Mouse (Mus musculus): ENCODE measurements around the gene Cap2.

Gene Cap2

GRCm38 (mm10) chr13:46501800-46502389, at the start of gene Cap2:
Cap2 (plus strand) TSS chr13:46501848.
- in situ Hi-C loops (cut with MboI) = no loop called here

- in situ Hi-C loops (cut with MboI) = no loop called here
Measured at GRCm38 (mm10) chr13:46459546-46459945, 42.1 kb upstream of the Cap2 start.

- in situ Hi-C loops (cut with MboI) = no loop called here
Measured at GRCm38 (mm10) chr13:46462280-46462679, 39.4 kb upstream of the Cap2 start.

GRCm38 (mm10) chr13:46463764-46464163, 37.9 kb upstream of the Cap2 start:
- in situ Hi-C loops (cut with MboI) = no loop called here

DNA sequence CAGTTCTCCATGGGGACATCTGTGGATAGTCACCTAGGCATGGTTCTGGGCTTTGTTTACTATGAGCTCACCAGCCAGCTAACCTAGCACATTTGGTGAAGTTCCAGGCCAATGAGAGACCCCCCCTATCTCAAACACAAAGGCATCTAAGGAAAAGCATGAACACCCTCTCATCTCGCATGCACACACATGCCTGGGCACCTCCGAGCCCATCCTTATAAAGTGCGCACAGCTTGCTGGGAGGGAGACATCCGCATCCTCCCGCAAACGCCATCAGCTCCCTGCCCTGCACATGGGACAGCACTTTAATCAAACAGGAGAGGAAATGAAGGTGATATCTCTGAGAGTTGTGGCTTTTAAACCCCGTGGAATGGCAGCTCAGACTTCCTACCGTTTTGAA, 33.4 kb upstream of the Cap2 start:
- in situ Hi-C loops (cut with MboI) = no loop called here

- in situ Hi-C loops (cut with MboI) = no loop called here
Measured at GRCm38 (mm10) chr13:46469536-46469935, 32.1 kb upstream of the Cap2 start.

GRCm38 (mm10) chr13:46481271-46481670, 20.4 kb upstream of the Cap2 start:
- in situ Hi-C loops (cut with MboI) = no loop called here

DNA sequence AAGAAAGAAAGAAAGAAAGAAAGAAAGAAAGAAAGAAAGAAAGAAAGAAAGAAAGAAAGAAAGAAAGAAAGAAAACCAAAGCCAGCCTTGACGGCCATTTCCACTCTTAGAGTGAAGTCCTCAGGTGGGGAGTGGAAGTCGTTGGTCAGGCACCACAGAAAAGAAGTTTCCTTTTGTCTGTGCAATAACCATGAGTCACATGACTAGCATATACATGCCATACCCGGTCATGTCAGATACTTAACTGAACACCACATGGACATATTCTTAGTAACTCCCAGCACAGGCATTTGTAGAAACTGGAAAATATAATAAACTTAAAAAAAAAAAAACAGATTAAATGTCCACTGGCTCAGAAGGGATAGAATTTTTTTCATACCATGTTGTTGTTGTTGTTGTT, 16.0 kb upstream of the Cap2 start:
- in situ Hi-C loops (cut with MboI) = no loop called here

DNA sequence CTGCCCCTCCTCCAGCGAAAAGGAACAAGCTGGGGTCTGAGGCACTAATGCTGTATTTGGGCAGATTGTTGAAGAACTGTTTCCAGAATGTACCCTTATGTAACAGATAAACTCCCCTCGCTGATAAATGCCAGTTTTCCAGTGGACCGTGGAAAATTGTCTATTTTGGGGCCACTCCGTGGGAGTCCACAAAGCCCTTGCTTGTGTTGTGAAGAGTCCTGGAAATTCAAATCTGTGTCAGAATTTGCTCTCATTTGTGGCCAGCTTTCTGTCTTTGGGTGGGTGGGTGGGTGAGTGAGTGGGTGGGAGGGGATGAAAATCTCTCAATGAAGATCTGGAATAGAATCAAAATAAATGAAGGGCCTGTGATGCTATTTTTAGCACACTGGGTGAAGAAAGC, 13.5 kb upstream of the Cap2 start:
- in situ Hi-C loops (cut with MboI) = no loop called here

- in situ Hi-C loops (cut with MboI) = no loop called here
Measured at GRCm38 (mm10) chr13:46490644-46491043, 11.0 kb upstream of the Cap2 start.

DNA sequence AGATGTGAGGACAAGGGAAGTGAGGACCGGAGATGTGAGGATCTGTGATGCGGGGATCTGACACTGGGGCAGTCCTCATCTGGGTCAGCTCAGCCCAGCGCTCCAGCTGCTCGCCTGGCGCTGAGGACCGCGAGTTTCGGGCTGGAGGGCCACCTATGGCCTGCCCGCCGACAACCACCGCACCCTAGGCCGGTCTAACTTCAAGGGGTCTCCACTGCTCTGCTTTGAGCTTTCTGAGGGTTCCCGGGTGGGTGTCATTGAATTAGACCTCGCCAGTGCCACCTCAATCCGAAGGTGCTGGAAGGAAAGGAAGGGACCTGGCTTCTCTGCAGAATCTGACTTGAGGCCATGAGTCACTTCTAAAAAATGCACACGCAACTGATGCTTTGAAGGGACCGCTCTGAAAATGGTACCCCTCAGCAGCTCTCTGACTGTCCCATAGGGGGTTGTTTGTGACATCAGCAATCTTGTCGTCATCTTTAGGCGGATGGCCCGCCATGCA, 793 bp downstream of the Cap2 start:
- in situ Hi-C loops (cut with MboI) = no loop called here

DNA sequence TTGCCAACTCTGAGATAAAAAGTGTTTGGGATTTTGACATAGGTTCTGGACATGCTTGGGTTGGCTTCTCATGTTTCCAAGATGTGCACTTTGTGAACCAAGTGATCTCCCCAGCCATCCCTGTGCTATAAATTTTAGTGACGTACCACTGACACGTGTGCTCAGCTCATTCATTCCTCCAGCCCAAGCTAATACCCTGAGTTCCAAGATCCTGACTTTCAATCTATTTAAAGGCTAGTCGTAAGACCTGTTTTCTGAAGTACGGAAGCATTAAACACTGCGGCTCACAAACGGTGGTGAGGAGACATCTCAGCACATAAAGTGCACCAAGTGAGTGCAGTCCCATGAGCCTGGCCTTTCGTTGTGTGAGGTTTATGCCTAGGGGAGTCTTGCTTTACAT, 6.3 kb downstream of the Cap2 start:
- in situ Hi-C loops (cut with MboI) = no loop called here

- in situ Hi-C loops (cut with MboI) = no loop called here
Measured at GRCm38 (mm10) chr13:46508823-46509222, 7.2 kb downstream of the Cap2 start.

GRCm38 (mm10) chr13:46510460-46510859, 8.8 kb downstream of the Cap2 start:
- in situ Hi-C loops (cut with MboI) = no loop called here

DNA sequence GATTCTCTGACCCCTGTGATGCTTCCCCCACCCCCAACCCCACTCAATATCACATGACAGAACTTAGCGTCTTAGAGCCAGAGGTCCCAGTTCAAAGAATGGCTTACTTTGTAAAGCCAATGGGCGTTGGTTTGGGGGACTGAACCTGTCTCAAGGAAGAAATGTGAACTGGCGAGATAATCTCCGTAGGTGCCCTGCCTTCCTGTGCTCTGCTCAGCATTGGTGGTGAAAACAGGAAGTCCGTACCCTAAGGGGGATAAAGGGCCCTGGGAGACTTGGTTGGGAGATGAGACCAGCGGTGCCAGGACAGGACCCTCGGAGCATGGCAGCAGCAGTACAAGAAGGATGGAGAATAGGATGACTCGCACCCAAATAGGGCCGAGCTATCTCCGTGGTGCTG, 12.8 kb downstream of the Cap2 start:
- in situ Hi-C loops (cut with MboI) = no loop called here

DNA sequence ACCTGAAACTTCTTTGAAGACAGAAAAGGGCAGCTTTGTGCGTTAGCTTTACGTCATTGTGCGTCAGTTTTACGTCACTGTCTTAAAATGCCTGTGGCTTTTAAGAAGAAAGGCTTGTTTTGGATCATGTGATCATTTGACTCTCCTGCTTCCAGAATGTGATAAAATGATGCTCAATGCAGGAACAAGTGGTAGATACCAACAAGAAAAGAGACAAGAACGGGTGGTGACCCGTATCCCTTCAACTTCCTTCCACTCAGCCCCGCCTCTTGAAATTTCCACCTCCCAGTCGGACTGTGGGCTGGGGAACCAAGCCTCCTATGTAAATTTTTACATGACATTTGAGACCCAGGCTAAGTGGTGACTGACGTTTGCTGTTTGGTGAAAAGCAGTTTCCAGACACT, 13.5 kb downstream of the Cap2 start:
- in situ Hi-C loops (cut with MboI) = no loop called here

DNA sequence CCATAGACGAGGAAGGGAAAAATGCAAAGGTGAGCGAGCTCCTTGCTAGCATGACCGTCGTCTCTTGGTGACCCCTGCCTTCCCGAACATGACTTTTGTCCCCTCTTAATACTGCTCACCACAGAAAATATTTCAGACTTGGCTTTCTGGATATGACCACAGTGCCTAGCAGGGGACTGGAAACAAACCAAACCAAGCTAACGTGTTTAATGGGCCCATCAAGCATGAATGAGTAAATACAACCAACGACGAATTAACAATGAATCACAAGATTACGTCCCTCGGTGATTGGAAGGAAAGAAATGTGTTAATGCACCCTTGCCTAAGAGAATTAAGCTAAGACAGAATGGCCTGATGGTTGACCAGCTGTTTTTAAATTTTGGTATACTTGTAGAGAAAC, 13.9 kb downstream of the Cap2 start:
- in situ Hi-C loops (cut with MboI) = no loop called here

DNA sequence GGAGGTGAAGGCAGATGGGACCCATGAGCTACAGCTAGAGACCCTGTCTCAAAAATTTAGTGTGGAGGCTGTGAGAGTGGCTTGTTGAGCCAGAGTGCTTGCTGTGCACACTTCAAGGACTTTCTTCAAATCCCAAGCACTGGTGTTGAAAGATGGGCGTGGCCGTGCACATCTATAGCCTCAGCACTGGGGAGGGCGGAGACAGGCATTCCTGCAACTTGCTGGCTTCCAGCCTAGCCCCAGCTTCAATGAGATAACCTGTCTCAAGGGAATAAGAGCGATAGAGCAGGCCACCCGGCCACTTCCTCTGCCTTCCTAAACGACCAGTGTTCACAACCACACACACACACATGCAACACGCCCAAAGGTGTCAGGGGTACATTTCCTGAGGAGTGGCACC, 14.5 kb downstream of the Cap2 start:
- in situ Hi-C loops (cut with MboI) = no loop called here

DNA sequence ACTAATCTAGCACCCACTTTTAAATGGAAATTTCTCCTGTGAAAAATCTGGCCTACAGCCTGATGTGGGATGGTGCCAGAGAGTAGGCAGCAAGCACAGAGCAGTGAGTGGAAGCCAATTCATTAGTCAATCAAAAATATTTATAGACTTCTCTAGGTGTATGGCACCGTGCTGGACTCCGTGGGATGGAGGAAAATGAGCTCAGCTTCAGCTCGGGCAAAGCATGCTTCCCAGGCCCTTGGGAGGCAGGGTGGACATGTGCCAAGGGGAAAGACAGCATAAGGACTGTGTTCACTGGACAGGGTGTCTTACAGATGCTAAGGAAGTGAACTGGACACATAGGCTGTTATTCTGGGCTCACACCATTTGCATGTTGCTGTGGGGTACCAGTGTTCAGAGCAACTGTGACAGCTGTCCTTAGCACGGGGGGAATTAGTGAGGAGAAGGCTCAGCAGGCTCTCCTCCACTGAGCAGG, 15.6 kb downstream of the Cap2 start:
- in situ Hi-C loops (cut with MboI) = no loop called here

DNA sequence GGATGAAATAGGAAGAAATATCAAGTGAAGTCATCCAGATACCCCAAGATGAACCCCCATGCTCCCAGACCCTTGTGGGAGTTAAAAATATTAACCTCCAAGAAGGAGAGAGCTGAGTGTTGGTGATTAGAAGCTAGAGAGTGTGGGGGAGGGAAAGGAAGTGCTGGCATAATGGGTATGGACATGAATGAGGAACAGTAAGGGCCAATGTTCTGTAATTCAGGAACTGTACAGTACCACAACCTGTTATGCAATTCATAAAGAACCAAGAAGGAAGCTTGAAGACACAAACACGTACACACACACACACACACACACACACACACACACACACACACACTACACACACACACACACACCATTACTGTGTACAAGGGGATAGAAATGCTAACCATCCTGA, 19.8 kb downstream of the Cap2 start:
- in situ Hi-C loops (cut with MboI) = no loop called here

- in situ Hi-C loops (cut with MboI) = no loop called here
Measured at GRCm38 (mm10) chr13:46522798-46523197, 21.1 kb downstream of the Cap2 start.

DNA sequence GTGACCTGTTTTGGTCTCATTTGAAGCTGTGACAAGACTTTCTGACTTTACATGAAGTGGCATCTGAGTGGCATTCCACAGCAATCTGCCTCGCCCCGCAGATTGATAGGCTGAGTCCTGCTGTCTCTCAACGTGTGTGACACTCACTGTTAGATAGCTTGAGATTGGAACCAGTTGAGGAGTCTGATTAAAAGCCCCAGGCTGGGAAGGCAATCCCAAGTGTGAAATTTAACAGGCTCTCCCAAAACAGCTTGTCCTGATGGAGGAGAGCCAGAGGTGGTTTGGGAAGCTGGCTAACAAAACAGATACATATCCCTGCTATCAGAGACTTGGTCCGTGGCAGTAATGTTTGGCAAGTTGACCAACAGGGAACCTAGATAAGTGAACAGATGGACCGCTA, 21.6 kb downstream of the Cap2 start:
- in situ Hi-C loops (cut with MboI) = no loop called here

- in situ Hi-C loops (cut with MboI) = no loop called here
Measured at GRCm38 (mm10) chr13:46523712-46524111, 22.1 kb downstream of the Cap2 start.
